Mouse (Mus musculus) myocyte (in vitro differentiated cells): Measurements from ENCODE around the gene Pdlim1.

ENCODE experiments used
- POLR2A ChIP-seq: IDR thresholded peaks from one replicate; pipeline ENCODE4 v1.6.1; 2011; ENCODE audit warnings: low read depth, mild to moderate bottlenecking, control low read depth, moderate library complexity; ENCODE audit not compliant: insufficient read length
- TCF12 ChIP-seq: IDR thresholded peaks from one replicate; pipeline ENCODE4 v1.6.1; 2011; ENCODE audit warnings: mild to moderate bottlenecking, control low read depth; ENCODE audit not compliant: poor library complexity, insufficient read depth, severe bottlenecking

DNA sequence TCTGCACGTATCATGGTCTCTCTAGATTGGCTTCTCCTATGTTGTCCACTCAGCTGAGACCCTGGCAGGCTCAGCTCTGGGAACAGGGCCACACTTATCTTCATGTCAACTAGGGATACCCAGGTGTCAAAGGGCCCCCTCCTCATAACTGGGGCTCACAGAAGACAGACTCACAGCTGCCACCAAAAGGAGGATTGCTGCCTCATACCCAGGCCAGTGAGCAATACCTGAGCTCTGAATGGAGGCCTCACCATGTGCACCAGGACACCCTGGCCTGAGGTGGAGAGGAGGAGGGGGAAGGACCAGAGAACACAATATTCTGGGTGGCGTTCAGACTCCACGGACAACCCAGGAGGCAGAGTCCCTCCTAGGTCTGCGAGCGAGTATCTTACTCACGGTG lies 22.1 kb upstream of the Pdlim1 start:
- TF ChIP-seq POLR2A (no peak), TCF12 (no peak)
